Mouse (Mus musculus) liver, embryonic 14.5 days (tissue): ENCODE measurements around the gene Bcas3. TPM values are rescaled to one million over a fixed set of nuclear protein-coding genes. Genes with fewer than 3 reads are reported as not detected.

ENCODE experiments used
- ATAC-seq: fragments of 200-750 bp; cut with Nextera tagmentation; 2 replicates; pipeline ENCODE4 v1.8.0; 2017; ENCODE audit warnings: moderate number of reproducible peaks, mild to moderate bottlenecking, moderate library complexity; ENCODE audit not compliant: insufficient read depth
- DNase-seq, 3 experiments: peaks; one replicate each; pipeline ENCODE4 v3.0.0-alpha.2; 2012 to 2013; ENCODE audit warnings: low read depth in 3 of 3, low spot score in 3 of 3
- H3K27ac ChIP-seq: fragments of 300-500 bp; sonication (generic); 2 replicates; pipeline ENCODE4 v1.5.1; 2014; ENCODE audit warnings: moderate library complexity, mild to moderate bottlenecking, control low read depth, inconsistent platforms
- H3K27me3 ChIP-seq: fragments of 300-500 bp; sonication (generic); 2 replicates; pipeline ENCODE4 v1.6.1; 2014; ENCODE audit warnings: mild to moderate bottlenecking, low read length, moderate library complexity; ENCODE audit not compliant: control insufficient read depth, insufficient read depth
- H3K36me3 ChIP-seq: fragments of 300-500 bp; sonication (generic); replicated peaks from 2 replicates; pipeline ENCODE4 v1.6.1; 2014; ENCODE audit warnings: low read depth; ENCODE audit not compliant: control insufficient read depth, insufficient read depth
- H3K4me1 ChIP-seq, 2 experiments: fragments of 200-500 bp in 1 of 2; fragments of 300-500 bp in 1 of 2; sonication (generic) in 1 of 2; replicated peaks; 2 replicates each; pipeline ENCODE4 v1.6.1; 2012 to 2014; ENCODE audit warnings: antibody characterized with exemption in 1 of 2, inconsistent platforms in 1 of 2, low read length in 1 of 2; ENCODE audit not compliant: control insufficient read depth in 2 of 2, insufficient read depth in 2 of 2
- H3K4me2 ChIP-seq: fragments of 300-500 bp; sonication (generic); 2 replicates; pipeline ENCODE4 v1.6.1; 2014; ENCODE audit warnings: low read depth, mild to moderate bottlenecking, control low read depth, moderate library complexity
- H3K4me3 ChIP-seq, 2 experiments: fragments of 200-500 bp in 1 of 2; fragments of 300-500 bp in 1 of 2; sonication (generic) in 1 of 2; 2 replicates each; pipeline ENCODE4 v1.5.1; 2012 to 2014; ENCODE audit warnings: low read depth in 2 of 2, low read length in 2 of 2, mild to moderate bottlenecking in 2 of 2, control low read depth in 1 of 2, inconsistent platforms in 1 of 2, moderate library complexity in 1 of 2; ENCODE audit not compliant: insufficient read depth in 1 of 2
- H3K9ac ChIP-seq: fragments of 300-500 bp; sonication (generic); replicated peaks from 2 replicates; pipeline ENCODE4 v1.6.1; 2014; ENCODE audit warnings: mild to moderate bottlenecking, control low read depth, moderate library complexity
- H3K9me3 ChIP-seq: fragments of 300-500 bp; sonication (generic); 2 replicates; pipeline ENCODE4 v1.6.1; 2016; ENCODE audit warnings: low read length, mixed read lengths; ENCODE audit not compliant: control insufficient read depth
- CTCF ChIP-seq: IDR thresholded peaks from 2 replicates; pipeline ENCODE4 v1.5.1; 2016; ENCODE audit warnings: antibody characterized with exemption, low read depth, control low read depth
- EP300 ChIP-seq: IDR thresholded peaks from 2 replicates; pipeline ENCODE4 v1.6.1; 2016; ENCODE audit warnings: antibody characterized with exemption, low read depth
- WGBS: fragments of 180-500 bp; shearing (Covaris S2); extraction: QIAGEN DNeasy Blood & Tissue Kit; methylation state at CpG from one replicate; pipeline ENCODE4 v1.1.7; 2014; ENCODE audit not compliant: insufficient replicate concordance; 5-methylcytosine and 5-hydroxymethylcytosine counted together
- polyA plus RNA-seq, 2 experiments: library from polyadenylated mRNA; depleted of rRNA in 1 of 2; stranded (reverse) in 1 of 2; unstranded in 1 of 2; fragments of >200 nt; fragmentation: Nextera tagmentation in 1 of 2; extraction: Ambion mirVana in 1 of 2; gene quantifications; 2 replicates each; pipeline versions ENCODE4 v1.2.1 to v1.2.3; 2012 to 2014

Bcas3 gene
- polyA plus RNA-seq, 2 experiments, result 6.9 to 17.5 TPM

DNA sequence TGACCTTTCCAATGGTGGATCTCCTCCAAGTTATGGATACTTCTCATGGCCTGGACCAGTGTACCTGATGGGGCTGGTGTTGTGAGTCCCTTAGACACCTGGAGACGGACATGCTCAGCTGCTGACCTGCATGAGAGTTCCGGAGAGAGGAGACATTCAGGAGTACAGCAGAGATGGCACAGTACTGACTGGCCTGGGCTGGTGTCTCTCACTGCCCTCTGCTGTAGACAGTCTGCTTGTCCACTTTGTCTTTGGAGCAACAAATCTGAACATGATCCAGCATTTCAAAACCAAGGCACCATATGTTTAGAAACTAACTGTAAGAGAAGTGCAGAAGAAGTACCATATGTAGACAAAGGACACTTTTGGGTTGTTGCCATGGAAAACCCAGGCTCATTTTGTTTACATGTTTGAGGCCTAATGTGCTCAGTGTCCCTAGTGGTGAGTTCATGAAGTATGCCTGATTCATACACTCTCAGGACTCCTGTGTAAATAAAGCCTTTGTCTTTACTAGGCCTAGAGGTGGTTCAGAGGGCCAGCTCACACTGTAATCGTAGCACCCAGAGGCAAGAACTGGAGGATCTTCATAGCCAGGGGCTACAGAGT is 433.2 kb downstream of the Bcas3 start:
- Histone ChIP-seq H3K27ac (no peak overlapping the region; the same call in 1 of the 2 replicates), H3K27me3 (peaks cover 16% of the 10 kb centered on the region), H3K4me3 (no peak overlapping the region), H3K4me1 (peaks cover 21 to 26% of the 10 kb centered on the region in 2 experiments), H3K36me3 (no peaks in the 10 kb centered on the region), H3K9ac (no peak overlapping the region), H3K4me2 (no peak overlapping the region), H3K9me3 (no peaks in the 10 kb centered on the region)
- DNase-seq (no peak), ATAC-seq (no peak)
- 79% methylated on average over 3 of the region's 3 CpGs for WGBS
- peak; percentile 56 for TF ChIP-seq CTCF
- no peak for TF ChIP-seq EP300

DNA sequence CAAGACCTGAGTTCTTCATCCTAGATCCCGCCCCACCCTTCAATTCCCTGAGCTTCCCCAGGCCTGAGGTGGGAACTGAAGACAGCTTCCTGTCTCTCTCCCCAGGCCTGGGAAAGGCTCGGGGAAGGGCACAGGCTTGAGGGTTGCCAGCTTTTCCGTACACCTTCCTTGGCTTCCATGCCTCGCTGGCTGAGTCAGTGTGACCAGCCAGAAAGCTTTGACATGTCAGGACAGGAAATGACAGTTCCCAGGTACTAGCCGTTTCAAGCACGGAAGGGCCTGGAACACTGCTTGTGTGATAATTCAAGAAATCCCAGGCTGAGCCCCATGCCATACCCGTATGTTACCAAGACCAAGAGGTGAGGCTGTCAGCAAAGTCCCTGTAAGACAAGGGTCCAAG is 436.8 kb downstream of the Bcas3 start:
- no peaks in the 10 kb centered on the region for H3K9me3 ChIP-seq
- ATAC-seq (peak; percentile 35), DNase-seq (no peak)
- peak overlapping the region; percentile 30 to 39 for H3K4me3 ChIP-seq
- TF ChIP-seq EP300 (no peak), CTCF (no peak)
- H3K9ac ChIP-seq, result peak overlapping the region; percentile 79
- H3K27ac ChIP-seq, result peak overlapping the region; percentile 96
- peak overlapping the region; percentile 76 for H3K4me2 ChIP-seq
- H3K36me3 ChIP-seq, result no peaks in the 10 kb centered on the region
- H3K4me1 ChIP-seq, result peaks cover 36 to 48% of the 10 kb centered on the region in 2 experiments
- no peaks in the 10 kb centered on the region; the same call in 1 of the 2 replicates for H3K27me3 ChIP-seq
- WGBS, result 62% methylated on average over 7 of the region's 7 CpGs

- ATAC-seq (peak; percentile 100), DNase-seq (peak; percentile 69 to 75 (median 72))
- Histone ChIP-seq H3K27me3 (no peaks in the 10 kb centered on the region; the same call in 1 of the 2 replicates), H3K4me2 (peak overlapping the region; percentile 76), H3K27ac (peak overlapping the region; percentile 96), H3K9ac (peak overlapping the region; percentile 79), H3K36me3 (no peaks in the 10 kb centered on the region; the same call in 1 of the 2 replicates), H3K4me1 (peaks cover 36 to 48% of the 10 kb centered on the region in 2 experiments), H3K9me3 (no peaks in the 10 kb centered on the region), H3K4me3 (peak overlapping the region; percentile 30 to 39)
- TF ChIP-seq CTCF, result no peak
- TF ChIP-seq EP300, result peak; percentile 77
- WGBS, result 27% methylated on average over 2 of the region's 2 CpGs
Measured at GRCm38 (mm10) chr11:85790267-85790666, 437.3 kb downstream of the Bcas3 start.

DNA sequence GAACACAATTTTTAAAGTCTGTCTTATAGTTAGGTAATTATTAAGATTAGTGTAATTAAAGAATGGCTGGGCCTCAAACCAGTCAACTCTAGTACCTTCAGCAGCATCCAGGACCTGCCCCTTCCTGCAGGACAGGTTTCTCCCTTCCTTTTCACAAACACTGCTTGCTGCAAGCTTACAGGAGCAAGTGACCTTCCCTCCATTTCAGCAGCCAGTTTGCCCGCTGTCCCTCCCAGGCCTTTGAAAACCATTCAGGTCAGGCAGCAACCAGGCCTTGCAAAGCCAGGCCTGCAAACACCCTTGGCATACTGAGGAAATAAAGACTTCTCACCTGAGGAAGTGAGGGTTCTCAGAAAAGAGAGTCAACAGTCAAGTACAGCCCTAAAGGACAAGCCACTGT is 438.2 kb downstream of the Bcas3 start:
- Histone ChIP-seq H3K4me3 (no peak overlapping the region), H3K9ac (peak overlapping the region; percentile 54), H3K4me2 (peak overlapping the region; percentile 76), H3K4me1 (peaks cover 36 to 48% of the 10 kb centered on the region in 2 experiments), H3K27me3 (no peaks in the 10 kb centered on the region), H3K36me3 (no peaks in the 10 kb centered on the region; the same call in 1 of the 2 replicates), H3K9me3 (no peaks in the 10 kb centered on the region), H3K27ac (peak overlapping the region; percentile 96)
- ATAC-seq, result no peak
- no peak for DNase-seq
- TF ChIP-seq CTCF (no peak), EP300 (no peak)
- 94% methylated on average over 1 of the region's 1 CpGs for WGBS

DNA sequence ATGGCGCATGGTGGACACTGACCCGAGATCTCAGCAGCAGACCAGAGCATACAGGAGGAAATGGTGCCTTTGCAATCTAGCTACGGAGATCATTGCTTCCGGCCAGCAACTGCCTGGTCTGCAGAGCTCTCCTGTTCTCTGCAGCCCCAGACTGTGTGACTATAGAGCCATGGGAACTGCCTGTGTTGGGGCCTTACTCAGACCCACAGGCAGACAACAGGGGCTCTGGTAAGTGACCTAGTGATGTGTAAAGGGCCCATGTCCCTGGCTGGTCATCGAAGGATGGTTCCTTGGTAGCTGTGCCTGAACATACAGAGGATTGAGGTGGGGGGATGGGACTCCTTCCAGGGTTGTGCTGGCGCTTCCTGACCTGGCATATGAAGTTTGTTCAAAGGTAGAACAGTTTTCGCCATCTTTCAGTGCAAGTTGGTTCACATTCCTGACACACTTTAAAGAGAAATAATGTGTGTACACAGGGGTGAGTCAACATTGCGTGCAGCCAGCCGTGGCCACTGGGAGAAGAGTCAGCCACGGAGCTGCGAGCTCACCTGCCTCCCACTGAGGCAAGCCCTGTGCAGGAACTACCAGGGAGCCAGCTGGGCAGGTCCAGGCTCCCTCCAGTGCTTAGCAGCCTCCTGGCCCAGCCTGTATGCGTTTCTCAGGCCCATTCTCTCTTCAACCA is 439.7 kb downstream of the Bcas3 start:
- Histone ChIP-seq H3K27me3 (no peaks in the 10 kb centered on the region), H3K27ac (no peak overlapping the region), H3K4me2 (no peak overlapping the region), H3K4me1 (peaks cover 36 to 48% of the 10 kb centered on the region in 2 experiments), H3K4me3 (no peak overlapping the region), H3K36me3 (no peaks in the 10 kb centered on the region; the same call in 1 of the 2 replicates), H3K9me3 (no peaks in the 10 kb centered on the region), H3K9ac (no peak overlapping the region)
- DNase-seq, result no peak
- no peak for TF ChIP-seq EP300
- TF ChIP-seq CTCF, result no peak
- no peak for ATAC-seq
- 71% methylated on average over 12 of the region's 12 CpGs for WGBS
